Mouse (Mus musculus) limb, embryonic 11.5 days (tissue): ENCODE measurements around the gene Clip2. TPM values are rescaled to one million over a fixed set of nuclear protein-coding genes. Genes with fewer than 3 reads are reported as not detected.
"Not testable (repeated sequence)": the region's sequence is repeated elsewhere in the genome, so short reads cannot be mapped to it uniquely, and the experiment has no call there.

Source experiments
- ATAC-seq: fragments of 200-750 bp; cut with Nextera tagmentation; 2 replicates; pipeline ENCODE4 v1.8.0; 2017; ENCODE audit warnings: low read depth; ENCODE audit not compliant: insufficient number of reproducible peaks, low FRiP score, low TSS enrichment
- DNase-seq: peaks from one replicate; pipeline ENCODE4 v3.0.0-alpha.2; 2015; ENCODE audit warnings: low spot score
- H3K27ac ChIP-seq: fragments of 300-500 bp; sonication (generic); replicated peaks from 2 replicates; pipeline ENCODE4 v1.5.1; 2014; ENCODE audit warnings: low read depth, mild to moderate bottlenecking, low read length
- H3K27me3 ChIP-seq: fragments of 300-500 bp; sonication (generic); 2 replicates; pipeline ENCODE4 v1.6.1; 2014; ENCODE audit warnings: mild to moderate bottlenecking, low read length, mixed read lengths; ENCODE audit not compliant: control insufficient read depth, insufficient read depth
- H3K36me3 ChIP-seq: fragments of 300-500 bp; sonication (generic); 2 replicates; pipeline ENCODE4 v1.6.1; 2014; ENCODE audit warnings: mild to moderate bottlenecking, low read length, moderate library complexity, mixed read lengths; ENCODE audit not compliant: control insufficient read depth, insufficient read depth
- H3K4me1 ChIP-seq: fragments of 300-500 bp; sonication (generic); 2 replicates; pipeline ENCODE4 v1.6.1; 2014; ENCODE audit warnings: low read length, mixed read lengths; ENCODE audit not compliant: control insufficient read depth, insufficient read depth
- H3K4me2 ChIP-seq: fragments of 300-500 bp; sonication (generic); 2 replicates; pipeline ENCODE4 v1.6.1; 2014; ENCODE audit warnings: low read depth, mild to moderate bottlenecking, moderate library complexity; ENCODE audit not compliant: severe bottlenecking
- H3K4me3 ChIP-seq: fragments of 300-500 bp; sonication (generic); 2 replicates; pipeline ENCODE4 v1.5.1; 2014; ENCODE audit warnings: low read depth, low read length
- H3K9ac ChIP-seq: fragments of 300-500 bp; sonication (generic); 2 replicates; pipeline ENCODE4 v1.6.1; 2014; ENCODE audit warnings: mild to moderate bottlenecking, low read length
- H3K9me3 ChIP-seq: fragments of 300-500 bp; sonication (generic); 2 replicates; pipeline ENCODE4 v1.6.1; 2016; ENCODE audit warnings: low read length; ENCODE audit not compliant: control insufficient read depth
- WGBS: fragments of 180-500 bp; shearing (Covaris S2); extraction: QIAGEN DNeasy Blood & Tissue Kit; methylation state at CpG from one replicate; pipeline ENCODE4 v1.1.7; 2014; 5-methylcytosine and 5-hydroxymethylcytosine counted together
- polyA plus RNA-seq: library from polyadenylated mRNA; unstranded; fragments of >200 nt; fragmentation: Nextera tagmentation; extraction: Ambion mirVana; gene quantifications from 2 replicates; pipeline ENCODE4 v1.2.1, GENCODE M21; 2014

The Clip2 gene
- polyA plus RNA-seq, 1 experiment from 2014 or later, result 6.8 TPM

GRCm38 (mm10) chr5:134455186-134455895 is 96.9 kb downstream of the Clip2 start:
- H3K4me1 ChIP-seq, result peaks cover 10% of the 10 kb centered on the region
- peak overlapping the region; percentile 88 for H3K4me2 ChIP-seq
- ATAC-seq (peak; percentile 60), DNase-seq (peak; percentile 72)
- H3K27ac ChIP-seq, result peak overlapping the region; percentile 81
- no peaks in the 10 kb centered on the region for H3K36me3 ChIP-seq
- H3K4me3 ChIP-seq, result peak overlapping the region; percentile 83
- H3K9me3 ChIP-seq, result no peaks in the 10 kb centered on the region
- WGBS, result 2% methylated on average over 21 of the region's 21 CpGs
- H3K9ac ChIP-seq, result peak overlapping the region; percentile 97
- no peaks in the 10 kb centered on the region for H3K27me3 ChIP-seq

GRCm38 (mm10) chr5:134454421-134454820 is 97.8 kb downstream of the Clip2 start:
- WGBS, result 57% methylated on average over 9 of the region's 9 CpGs
- no peak for ATAC-seq
- Histone ChIP-seq H3K9me3 (no peaks in the 10 kb centered on the region), H3K9ac (no peak overlapping the region; the same call in 1 of the 2 replicates), H3K4me1 (peaks cover 10% of the 10 kb centered on the region), H3K4me3 (peak overlapping the region; percentile 83; the same call in 1 of the 2 replicates), H3K27ac (0 out of 2 replicates have a peak overlapping the region, but pooled peaks have one; percentile 10), H3K36me3 (no peaks in the 10 kb centered on the region), H3K4me2 (peak overlapping the region; percentile 88), H3K27me3 (no peaks in the 10 kb centered on the region)
- no peak for DNase-seq

- H3K4me1 ChIP-seq, result peaks cover 10% of the 10 kb centered on the region
- no peaks in the 10 kb centered on the region for H3K27me3 ChIP-seq
- H3K9me3 ChIP-seq, result no peaks in the 10 kb centered on the region
- no peak overlapping the region; the same call in 1 of the 2 replicates for H3K4me3 ChIP-seq
- H3K27ac ChIP-seq, result no peak overlapping the region
- no peak overlapping the region for H3K4me2 ChIP-seq
- H3K9ac ChIP-seq, result no peak overlapping the region
- no peak for DNase-seq
- H3K36me3 ChIP-seq, result no peaks in the 10 kb centered on the region
- 53% methylated on average over 1 of the region's 1 CpGs for WGBS
- no peak for ATAC-seq
Measured at GRCm38 (mm10) chr5:134453577-134453976, 98.7 kb downstream of the Clip2 start.

GRCm38 (mm10) chr5:134446755-134447154 is 105.5 kb downstream of the Clip2 start:
- H3K9ac ChIP-seq, H3K27me3 ChIP-seq, DNase-seq, H3K4me3 ChIP-seq, H3K9me3 ChIP-seq, H3K36me3 ChIP-seq, H3K27ac ChIP-seq, ATAC-seq, H3K4me1 ChIP-seq, H3K4me2 ChIP-seq: not testable (repeated sequence)
- 96% methylated on average over 4 of the region's 4 CpGs for WGBS

- no peak overlapping the region; the same call in 1 of the 2 replicates for H3K27ac ChIP-seq
- H3K9me3 ChIP-seq, result no peaks in the 10 kb centered on the region
- H3K4me1 ChIP-seq, result no peaks in the 10 kb centered on the region
- 53% methylated on average over 10 of the region's 10 CpGs for WGBS
- H3K4me2 ChIP-seq, result no peak overlapping the region
- H3K36me3 ChIP-seq, result 0 out of 2 replicates have a peak, but pooled peaks cover 2% of the 10 kb centered on the region
- ATAC-seq (peak; percentile 33; the same call in 1 of the 2 replicates), DNase-seq (peak; percentile 35)
- H3K9ac ChIP-seq, result no peak overlapping the region
- H3K27me3 ChIP-seq, result no peaks in the 10 kb centered on the region
- H3K4me3 ChIP-seq, result no peak overlapping the region
Measured at GRCm38 (mm10) chr5:134445895-134446294, 106.3 kb downstream of the Clip2 start.

- no peaks in the 10 kb centered on the region for H3K27me3 ChIP-seq
- H3K36me3 ChIP-seq, result 0 out of 2 replicates have a peak, but pooled peaks cover 2% of the 10 kb centered on the region
- no peak overlapping the region for H3K4me3 ChIP-seq
- H3K9me3 ChIP-seq, result no peaks in the 10 kb centered on the region
- no peak overlapping the region for H3K9ac ChIP-seq
- ATAC-seq (no peak), DNase-seq (no peak)
- H3K4me1 ChIP-seq, result no peaks in the 10 kb centered on the region
- no peak overlapping the region for H3K4me2 ChIP-seq
- H3K27ac ChIP-seq, result no peak overlapping the region
- 68% methylated on average over 10 of the region's 10 CpGs for WGBS
Measured at GRCm38 (mm10) chr5:134445208-134445831, 106.9 kb downstream of the Clip2 start.

GRCm38 (mm10) chr5:134444473-134444872 is 107.8 kb downstream of the Clip2 start:
- H3K27me3 ChIP-seq, result no peaks in the 10 kb centered on the region
- no peak overlapping the region for H3K9ac ChIP-seq
- no peak overlapping the region for H3K4me3 ChIP-seq
- peaks cover 3% of the 10 kb centered on the region; the same call in 1 of the 2 replicates for H3K36me3 ChIP-seq
- 95% methylated on average over 7 of the region's 7 CpGs for WGBS
- ATAC-seq, result no peak
- no peak overlapping the region for H3K27ac ChIP-seq
- no peaks in the 10 kb centered on the region for H3K4me1 ChIP-seq
- H3K4me2 ChIP-seq, result no peak overlapping the region
- no peak for DNase-seq
- no peaks in the 10 kb centered on the region for H3K9me3 ChIP-seq

GRCm38 (mm10) chr5:134442066-134442465 is 110.2 kb downstream of the Clip2 start:
- no peak for ATAC-seq
- Histone ChIP-seq H3K4me3 (no peak overlapping the region), H3K27me3 (no peaks in the 10 kb centered on the region), H3K9ac (no peak overlapping the region), H3K27ac (no peak overlapping the region), H3K36me3 (peaks cover 5% of the 10 kb centered on the region; the same call in 1 of the 2 replicates), H3K9me3 (no peaks in the 10 kb centered on the region), H3K4me2 (no peak overlapping the region), H3K4me1 (peaks cover 8% of the 10 kb centered on the region; the same call in 1 of the 2 replicates)
- DNase-seq, result no peak
- 91% methylated on average over 3 of the region's 3 CpGs for WGBS
